Mouse (Mus musculus): ENCODE measurements around the gene Usp12.
A peak's percentile ranks its signal among the peaks of the same experiment; 100 is the strongest.

The Usp12 gene

DNA sequence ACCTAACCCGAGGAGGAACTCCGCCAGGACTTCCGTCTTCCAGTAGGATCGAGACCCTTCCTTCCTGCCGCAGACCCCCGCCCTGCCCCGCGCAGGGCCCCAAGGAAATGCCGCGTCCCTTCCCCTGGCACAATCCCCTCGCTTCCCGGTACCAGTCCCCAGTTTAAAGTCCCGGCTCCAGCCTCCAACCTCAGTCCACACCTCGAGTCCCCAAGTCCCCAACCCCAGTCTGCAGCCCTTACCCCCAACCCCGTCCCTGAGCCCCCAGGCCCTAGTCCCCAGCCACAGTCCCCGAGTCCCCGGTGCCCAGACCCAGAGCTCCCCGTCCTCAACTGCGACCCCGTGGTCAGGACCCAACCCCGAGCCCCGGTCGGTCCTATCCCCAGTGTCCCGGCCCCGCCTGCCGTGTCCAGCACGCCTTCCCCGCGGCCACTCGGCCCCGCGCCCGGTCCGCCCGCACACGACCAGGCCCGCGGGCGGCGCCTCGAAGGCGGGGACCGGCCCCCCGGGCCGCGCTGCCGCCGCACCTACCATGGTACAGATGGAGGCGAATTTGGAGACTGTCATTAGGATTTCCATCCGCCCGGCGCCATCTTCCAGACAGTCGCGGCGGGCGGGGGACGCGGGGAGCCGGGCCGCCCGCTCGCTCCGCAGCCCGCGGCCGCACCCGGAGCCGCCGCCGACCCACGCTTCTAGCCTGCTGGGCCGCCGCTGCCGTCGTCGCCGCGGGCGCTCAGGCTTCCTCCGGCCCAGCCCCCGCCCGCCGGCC, 538 bp downstream of the Usp12 start:
- peak; percentile 69 for DNase-seq

DNA sequence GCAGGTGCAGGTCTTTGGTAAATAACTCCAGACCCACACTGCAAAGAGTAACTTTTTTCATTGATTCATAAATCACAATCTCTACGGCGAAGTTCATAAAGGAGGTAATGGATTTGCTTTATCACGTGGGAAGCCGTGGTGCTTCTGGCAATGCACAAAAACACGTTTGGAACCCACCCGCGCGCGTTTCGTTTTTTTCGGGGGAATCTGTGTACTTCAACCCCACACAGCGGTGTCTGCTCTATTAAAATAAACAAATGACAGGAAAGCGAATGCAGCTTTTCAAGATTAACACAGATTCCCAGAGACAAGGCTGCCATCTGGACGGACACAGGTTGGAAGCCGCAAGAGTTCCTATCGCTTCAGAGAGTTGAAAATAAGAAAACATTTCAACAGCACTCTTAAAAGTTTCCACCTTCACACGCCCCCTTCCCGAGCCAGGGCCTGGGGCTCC, 1.1 kb downstream of the Usp12 start:
- DNase-seq = peak; percentile 54

DNA sequence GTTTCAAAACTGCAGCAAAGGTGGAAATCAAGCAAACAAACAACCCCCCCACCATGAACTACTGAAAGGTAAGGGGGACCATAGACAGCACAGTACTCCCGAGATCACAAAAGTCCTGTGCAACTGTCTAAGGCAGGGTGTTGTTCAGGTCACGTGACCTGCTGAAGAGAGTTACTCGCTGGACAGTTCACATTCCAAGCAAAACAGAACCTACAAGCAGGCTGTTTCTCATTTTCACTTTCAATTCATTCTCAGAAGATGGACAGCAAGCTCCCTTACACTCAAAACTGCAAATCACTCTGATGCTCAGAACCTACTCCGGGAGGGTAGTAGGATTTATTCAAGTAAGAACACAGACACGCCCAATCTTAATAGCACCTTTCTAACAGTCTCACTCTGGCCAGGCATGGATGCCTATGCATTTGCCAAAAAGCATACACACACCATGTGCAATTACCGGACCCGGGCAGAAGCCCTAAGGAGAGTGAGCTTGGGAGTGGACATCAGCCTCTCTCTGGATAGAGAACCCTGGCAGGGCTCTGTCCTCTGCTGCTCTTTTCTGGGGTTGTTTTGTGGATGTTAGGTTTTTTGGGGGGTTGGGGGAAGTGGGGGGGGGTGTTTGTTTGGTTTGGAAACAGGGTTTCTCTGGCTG, 2.5 kb downstream of the Usp12 start:
- DNase-seq = peak; percentile 37

DNA sequence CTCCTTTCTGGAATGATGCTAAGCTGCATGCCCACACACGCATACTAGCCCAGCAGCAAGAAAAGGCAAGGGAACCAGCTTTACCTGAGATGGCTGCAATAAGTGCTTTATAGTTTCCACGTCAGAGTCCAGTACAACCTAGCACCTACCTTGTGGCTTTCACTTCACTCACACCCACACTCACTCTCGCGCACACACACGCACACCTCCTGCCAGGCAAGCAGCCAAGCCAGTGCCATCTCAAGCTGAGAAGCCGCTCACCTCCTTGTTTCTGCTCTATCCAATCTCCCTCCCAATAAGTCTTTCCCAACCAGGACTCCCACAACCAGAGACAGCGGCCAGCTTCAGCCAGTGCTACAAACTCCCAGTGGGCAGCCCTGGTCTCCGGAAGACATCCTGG, 3.9 kb downstream of the Usp12 start:
- peak; percentile 71 for DNase-seq

DNA sequence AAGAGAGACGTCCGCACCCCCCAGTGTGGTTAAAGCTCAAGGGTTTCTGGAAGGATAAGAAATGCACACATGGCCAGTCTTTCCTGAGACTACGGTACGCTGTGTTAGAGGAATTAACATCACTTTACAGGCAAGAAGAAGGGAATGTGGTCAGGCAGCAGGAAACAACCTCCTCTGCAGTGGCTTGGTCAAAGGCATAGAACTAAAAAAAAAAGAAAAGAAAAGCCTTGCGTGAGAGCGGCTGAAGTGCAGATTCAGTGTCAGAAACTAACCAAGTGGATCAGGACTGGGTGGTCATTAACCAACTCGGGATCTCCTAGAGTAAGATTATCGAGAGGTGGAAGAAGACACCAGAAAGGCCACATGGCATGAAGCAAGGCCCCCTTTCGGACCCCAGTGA, 5.4 kb downstream of the Usp12 start:
- DNase-seq = peak; percentile 16

DNA sequence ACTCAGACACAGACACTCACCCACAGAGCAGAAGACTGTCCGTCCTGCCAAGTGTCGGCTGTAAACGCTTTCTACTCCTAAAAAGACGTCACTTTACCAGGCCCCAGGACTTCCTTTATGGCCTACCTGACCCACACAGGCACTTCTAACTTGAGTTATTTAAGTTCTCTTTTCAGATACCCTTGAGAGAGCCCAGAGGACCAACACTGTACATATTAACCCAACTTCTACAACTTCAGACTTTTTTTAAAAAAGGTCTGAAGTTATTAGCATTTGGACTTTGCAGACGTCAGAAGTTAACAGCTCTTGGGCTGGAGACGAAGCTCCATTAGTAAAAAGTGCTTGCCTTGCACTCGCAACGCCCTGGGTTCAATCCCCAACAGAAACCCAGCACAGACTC, 8.7 kb downstream of the Usp12 start:
- no peak for DNase-seq

DNA sequence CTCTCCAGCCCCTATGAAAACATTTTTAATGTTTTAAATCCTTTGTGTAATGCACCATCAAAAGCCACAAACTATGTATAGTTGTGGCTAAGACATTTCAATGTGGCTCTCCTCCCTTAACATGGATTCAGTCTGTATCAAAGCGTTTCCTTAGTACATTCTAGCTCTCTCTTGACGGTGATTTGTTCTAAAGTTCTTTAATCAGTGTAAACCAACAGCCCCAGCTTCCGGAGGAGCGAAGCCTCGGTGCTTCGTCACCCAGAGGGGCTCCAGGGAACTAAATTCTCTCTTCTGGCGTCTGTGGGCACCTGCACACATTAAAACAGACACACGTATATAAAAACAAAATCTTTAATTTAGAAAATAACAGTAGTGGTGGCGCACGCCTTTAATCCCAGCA, 10.9 kb downstream of the Usp12 start:
- DNase-seq = no peak

DNA sequence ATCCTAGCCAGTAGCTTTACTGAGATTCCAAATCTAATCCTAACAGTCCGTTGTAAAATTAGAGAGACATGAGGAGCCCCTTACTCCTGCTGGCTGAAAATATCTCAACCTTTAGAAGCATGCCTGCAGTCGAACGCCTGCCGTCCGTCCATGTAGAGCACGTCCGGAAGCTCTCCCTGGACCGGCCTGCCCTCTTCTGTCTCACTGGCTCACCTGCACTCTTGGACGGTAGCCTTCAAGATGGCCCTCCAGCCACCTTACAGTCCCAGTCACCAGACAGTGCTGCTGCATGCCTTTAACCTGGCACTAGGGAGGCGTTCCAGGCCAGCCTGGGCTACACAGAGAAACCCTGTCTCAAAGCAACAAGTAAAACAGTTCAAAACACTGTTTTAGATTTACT, 11.5 kb downstream of the Usp12 start:
- no peak for DNase-seq

DNA sequence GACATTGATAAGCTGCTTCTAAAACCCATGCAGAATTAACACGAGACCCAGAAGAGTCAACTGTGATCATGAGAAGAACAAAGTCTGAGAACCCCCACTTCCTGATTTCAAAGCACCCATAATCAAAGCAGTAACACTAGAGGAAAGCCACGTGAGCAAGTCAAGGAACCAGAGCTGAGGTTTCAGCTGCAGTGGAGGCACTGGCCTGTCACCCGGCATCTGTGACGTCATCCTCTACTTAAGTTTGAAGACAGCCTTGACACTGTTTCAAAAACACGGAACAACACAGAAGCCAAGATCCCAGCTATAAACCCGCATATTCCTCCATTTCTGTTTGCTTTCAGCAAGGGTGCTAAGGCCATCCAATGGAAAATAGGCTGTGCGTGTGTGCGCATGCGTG, 13.1 kb downstream of the Usp12 start:
- DNase-seq = no peak

DNA sequence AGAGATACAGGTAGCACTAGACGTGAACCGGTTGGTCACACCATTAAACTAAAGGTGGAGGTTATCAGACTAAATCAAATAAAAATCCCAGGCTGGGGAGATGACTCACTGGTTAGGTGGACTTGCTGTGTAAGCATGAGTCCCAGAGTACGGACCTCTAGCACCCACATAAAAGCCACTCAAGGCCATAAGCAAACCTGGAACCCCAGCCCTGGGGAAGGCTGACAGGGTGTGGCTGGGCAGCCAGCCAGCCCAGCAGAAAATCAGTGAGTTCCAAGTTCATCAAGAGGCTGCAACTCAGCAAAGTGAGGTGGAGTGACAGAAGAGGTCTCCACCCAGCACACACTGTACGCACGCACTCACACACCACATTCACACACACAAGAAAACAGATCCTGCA, 14.9 kb downstream of the Usp12 start:
- peak; percentile 39 for DNase-seq

DNA sequence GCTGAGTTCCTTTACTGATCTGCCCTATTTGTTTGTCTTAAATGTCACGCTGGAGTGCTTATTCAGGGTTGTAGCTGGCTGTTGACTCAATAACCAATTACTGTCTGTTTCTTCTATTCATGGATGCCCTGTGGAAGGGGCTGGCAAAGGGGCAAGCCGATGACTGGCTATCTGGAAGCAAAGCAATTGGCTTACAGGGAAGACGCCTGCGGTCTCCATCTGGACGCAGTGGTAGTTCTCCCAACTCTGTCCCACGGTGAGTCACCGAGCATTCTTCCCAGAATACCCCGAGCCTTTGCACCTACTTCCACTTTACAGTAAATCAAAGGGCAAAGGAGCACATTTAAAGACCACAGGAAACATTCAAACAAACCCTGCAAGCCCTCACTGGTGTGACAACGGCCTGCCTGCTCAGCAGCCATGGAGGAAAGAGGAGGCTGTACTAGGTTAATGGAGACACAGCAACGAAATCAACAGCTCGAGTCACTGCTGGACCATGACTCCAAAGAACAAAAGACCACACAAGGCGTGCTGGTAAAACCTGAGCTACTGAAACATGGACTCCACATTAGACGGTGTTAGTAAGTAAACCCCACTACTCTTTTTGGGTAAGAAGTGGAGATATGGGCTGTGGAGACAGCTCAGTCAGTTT, 17.7 kb downstream of the Usp12 start:
- peak; percentile 91 for DNase-seq

DNA sequence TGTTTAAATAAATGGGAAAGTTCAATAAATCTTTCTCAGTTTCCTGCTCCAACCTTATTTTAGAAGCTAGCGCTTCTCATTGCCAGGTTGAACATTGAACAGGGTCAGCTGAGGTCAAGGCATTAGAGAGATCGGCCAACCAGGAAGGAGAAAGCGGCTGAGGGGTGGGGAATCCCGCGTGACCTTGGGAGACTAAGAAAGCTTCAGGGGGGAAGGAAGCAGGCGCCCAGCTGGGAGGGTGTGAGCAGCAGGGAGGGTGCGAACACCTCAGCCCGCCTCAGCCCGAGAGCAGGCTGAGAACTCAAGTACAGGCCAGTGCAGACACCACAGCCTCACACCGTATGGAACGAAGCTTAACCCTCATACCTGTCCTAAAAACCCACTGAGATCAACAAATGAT, 22.8 kb downstream of the Usp12 start:
- no peak for DNase-seq

DNA sequence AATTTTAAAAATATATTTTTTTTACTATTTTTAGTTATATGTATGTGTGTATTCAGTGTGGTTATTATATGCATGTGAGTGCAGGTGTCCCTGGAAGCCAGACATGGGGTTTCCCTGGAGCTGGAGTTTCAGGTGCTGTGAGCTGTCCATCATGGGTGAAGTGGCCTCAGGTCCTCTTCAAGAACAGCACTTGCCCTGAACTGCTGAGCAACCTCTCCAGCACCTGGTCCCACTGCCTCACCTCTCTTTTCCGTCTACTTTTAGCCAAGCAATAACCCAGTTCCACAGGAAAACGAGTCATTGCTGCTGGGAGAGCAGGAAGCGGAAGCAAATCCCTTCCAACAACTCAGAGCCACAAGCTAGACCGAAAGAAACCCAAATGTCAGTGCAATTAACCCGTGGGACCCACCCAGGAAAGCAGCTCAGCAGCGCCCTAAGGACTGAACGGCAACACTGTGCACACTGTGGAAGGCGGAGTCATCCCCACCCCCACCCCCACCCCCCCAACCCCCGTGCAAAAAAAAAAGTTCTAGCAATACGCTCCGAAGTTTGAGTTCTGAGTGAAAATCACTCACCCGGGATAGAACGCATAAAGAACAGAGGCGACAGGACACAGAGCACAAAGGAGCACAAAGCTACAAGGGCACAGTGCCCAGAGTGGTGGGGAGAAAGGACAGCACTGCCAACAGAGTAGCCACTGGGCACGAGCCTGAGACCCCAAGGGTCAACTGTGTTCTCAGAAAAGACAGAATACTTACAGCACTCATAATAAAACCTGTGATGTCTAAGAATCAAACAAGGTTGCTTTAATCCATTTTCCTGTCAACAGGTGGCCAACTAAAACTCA, 24.6 kb downstream of the Usp12 start:
- DNase-seq = no peak

DNA sequence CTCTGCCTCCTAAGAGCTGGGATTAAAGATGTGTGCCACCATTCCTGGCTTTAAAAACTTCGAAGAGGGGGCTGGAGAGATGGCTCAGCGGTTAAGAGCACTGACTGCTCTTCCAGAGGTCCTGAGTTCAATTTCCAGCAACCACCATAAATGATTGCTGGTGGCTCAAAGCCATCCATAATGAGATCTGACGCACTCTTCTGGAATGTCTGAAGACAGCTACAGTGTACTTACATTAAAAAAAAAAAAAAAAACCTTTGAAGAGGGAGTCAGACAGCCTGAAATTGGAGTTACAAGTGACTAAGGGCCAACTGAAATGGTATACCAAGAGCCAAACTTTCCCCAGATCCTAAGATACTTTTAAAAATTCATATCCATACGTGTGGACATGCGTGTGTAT, 29.0 kb downstream of the Usp12 start:
- no peak for DNase-seq

DNA sequence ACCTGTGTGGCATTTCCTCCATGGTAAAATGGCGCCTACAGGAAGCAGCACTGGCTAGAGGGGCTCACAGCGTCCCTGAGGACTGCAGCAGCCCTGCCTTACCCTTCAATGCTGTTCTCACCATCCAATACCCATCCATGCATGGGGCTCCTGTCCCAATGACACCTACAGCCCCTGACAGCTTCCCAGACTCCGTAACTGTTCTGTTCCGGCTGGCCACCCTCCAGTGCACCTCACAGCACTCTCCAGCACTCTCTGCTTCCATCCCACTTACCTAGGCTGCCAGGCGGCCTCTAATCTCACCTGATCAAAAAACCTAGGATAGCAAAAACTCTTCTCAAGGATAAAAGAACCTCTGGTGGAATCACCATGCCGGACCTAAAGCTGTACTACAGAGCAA, 35.6 kb downstream of the Usp12 start:
- no peak for DNase-seq

DNA sequence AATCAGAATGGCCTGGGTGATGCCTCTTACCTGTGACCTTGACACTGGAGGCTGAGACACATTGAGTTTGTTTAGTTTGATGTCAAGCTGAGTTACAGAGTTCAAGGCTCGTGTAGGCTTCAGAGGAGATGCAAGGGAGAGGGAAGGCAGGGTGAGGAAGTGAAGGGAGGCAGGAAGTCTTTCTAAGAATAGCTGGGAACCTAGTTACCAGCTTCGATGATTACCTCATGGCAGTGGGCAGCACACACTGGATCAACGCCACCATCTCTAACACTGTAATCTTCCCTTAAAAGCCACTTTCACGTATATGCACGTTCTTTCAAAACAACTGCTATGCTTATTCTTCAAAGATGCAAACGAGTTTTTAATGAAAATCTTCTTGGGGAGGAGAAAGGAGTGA, 36.9 kb downstream of the Usp12 start:
- DNase-seq = no peak

DNA sequence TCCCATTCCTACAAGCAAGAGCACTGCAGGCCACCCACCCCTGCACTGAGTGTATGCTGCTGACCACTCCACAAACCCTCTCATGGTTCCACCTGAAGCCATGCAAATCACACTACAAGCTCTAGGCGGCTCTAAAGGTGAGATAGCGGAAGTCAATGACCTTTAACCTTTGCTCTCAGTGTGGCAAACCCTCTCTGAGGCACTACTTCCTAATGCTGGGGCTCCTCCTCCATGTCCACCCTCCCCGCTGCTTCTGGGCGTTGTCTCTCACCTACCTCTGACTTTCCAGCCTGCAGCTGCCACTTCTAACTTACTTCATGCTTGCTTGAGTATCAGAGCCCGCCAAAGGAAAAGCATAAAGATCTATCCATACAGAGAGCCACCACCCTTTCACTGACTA, 37.5 kb downstream of the Usp12 start:
- no peak for DNase-seq

DNA sequence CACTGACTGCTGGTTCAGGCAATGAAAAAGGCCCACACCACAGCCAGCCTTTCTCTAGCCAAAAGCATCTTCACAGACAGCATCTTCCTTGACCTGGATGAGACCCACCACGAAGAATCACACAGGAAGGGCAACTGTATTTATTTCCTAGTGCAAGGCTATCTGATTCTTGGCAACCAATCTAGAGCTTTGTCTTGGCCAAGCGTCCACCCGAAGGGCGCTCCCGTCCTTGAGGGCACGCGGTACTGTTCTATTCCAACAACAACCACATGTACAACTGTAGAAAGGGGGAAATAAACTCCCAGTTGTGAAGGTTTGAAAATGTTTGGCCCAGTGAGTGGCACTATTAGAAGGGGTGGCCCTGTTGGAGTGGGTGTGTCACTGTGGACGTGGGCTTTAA, 41.6 kb downstream of the Usp12 start:
- no peak for DNase-seq

DNA sequence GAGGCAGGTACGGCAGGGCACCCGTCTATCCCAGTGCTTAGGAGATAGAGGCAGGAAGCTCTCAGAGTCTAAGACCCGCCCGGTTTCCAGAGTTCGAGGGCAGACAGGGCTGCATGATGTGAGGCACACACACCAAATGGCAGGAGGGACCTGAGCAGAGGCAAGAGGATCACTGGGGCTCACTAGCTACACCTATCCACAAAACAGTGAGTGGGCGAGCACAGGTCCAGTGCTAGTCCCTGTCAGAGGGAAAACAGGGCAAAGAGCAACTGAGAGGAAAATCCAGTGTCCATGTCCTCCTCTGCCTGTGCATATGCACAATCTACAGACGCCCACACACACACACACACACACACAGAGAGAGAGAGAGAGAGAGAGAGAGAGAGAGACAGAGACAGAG, 43.8 kb downstream of the Usp12 start:
- DNase-seq = no peak

DNA sequence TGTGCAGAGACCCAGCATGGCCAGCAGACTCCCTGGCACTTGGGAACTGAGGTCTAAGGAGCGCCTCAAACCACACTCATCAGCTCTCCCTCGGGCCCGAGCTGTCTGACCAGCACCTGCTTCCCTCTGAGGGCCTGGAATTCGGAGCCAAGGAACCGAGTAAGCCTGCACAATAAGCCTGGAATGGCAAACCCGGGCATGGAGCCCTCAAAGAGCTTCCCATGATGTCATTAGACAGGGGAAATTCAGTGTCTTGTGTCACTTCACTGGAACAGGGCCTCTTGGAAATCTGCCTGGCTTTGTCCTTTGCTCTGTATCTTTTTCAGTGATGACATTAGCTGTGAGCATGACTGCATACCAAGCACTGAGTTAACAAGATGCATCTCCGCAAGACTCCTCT, 44.5 kb downstream of the Usp12 start:
- DNase-seq = peak; percentile 66

DNA sequence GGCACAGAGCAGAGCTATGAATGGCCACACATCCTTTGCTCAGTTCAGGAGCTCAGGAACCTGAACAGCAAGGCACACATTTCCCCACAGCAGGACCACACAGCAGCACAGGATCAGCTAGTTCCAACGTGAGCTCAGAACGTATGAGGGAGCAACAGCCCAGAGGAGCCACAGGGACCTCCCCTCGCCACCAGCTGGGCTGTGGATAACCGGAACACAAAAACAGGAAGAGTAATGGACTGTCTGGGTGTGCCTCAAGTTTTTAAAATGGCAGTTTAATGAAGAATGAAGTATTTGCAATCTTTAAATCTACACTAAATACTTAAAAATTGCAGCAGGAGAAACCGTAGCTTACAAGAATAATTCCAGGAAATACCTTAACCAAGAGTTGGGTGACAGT, 44.9 kb downstream of the Usp12 start:
- DNase-seq = no peak

DNA sequence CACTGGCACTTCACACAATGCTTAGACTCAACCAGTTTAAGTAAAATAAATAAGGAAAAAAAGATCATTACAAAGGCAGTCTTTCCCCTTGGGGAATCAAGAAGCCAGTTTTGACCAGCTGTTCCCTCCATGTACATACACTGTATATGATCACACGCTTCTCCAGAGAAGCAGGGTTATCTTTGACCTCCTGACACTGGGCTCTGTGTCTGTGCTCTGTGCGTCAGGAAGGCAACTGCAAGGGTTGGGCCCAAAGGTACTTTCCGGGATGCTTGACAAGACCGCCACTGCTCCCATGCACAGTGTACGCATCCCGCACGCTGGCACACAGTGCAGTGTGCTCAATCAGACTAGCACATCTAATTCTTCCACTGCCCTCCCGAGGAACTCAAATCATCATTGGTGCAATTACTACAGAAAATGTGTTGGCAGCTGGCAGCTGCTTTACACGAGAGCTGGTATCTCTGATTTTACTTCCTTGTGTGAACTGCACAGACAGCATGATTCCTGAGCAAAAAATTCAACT, 57.8 kb downstream of the Usp12 start:
- DNase-seq = no peak

DNA sequence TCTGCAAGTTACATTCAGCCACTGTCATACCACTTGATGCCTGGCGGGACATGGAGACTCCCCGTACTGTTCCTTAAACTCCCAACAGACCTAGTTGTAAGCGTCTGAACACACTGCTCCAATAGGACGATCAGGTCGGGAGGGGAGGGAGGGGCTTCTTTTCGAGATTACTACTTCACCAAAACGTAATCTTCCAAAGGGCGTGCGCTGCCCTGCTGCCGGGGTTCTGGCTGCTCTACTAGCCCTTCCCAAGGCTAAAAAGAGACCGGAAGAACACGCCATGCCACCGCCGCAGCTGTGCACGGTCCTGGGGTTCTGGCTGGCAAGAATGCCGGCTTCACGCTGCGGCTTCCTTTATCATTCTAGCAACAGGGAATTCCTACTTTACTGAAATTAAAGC, 58.5 kb downstream of the Usp12 start:
- no peak for DNase-seq
